ENCODE assay signal across 18 mouse cellular contexts in genomic region chr8:119923259-119923658, GRCm38 (mm10). TPM values are rescaled to one million over a fixed set of nuclear protein-coding genes. Genes with fewer than 3 reads are reported as not detected.
"Had no signal": no experiment of that assay in that cellular context is flagged by ENCODE, and none has a peak within 500 bp of the region (broad histone marks: within the 10 kb centered on the region; RNA-seq: fewer than 3 reads in every experiment).

No protein-coding gene starts in this region.

- DNase-seq: kidney, adult 9 months; kidney, postnatal 14 days; kidney, postnatal 4 days; left cerebral cortex, postnatal 4 days; lung, adult 2 months; lung, postnatal 14 days; lung, postnatal 4 days; midbrain, embryonic 14.5 days; thymus, adult 18-20 months; thymus, postnatal 36 days had no signal

- H3K27me3 ChIP-seq: limb, embryonic 12.5 days; limb, embryonic 15.5 days; neural tube, embryonic 13.5 days had no signal

- H3K4me2 ChIP-seq: limb, embryonic 12.5 days; limb, embryonic 15.5 days; liver, embryonic 11.5 days; midbrain, embryonic 11.5 days; neural tube, embryonic 13.5 days had no signal

- H3K27ac ChIP-seq: limb, embryonic 12.5 days; limb, embryonic 15.5 days; neural tube, embryonic 13.5 days had no signal

- H3K4me3 ChIP-seq: limb, embryonic 12.5 days; limb, embryonic 15.5 days; myocyte; neural tube, embryonic 13.5 days had no signal

- H3K9me3 ChIP-seq: limb, embryonic 12.5 days; limb, embryonic 15.5 days; neural tube, embryonic 13.5 days had no signal

- H3K36me3 ChIP-seq: limb, embryonic 15.5 days had no signal

- H3K9ac ChIP-seq: limb, embryonic 12.5 days; limb, embryonic 15.5 days; neural tube, embryonic 13.5 days had no signal

RNA-seq across cellular contexts. Expression of gene Gm20388, which starts 12.6 kb away (rescaled TPM):
- total RNA-seq: layer of hippocampus, postnatal 14 days had no signal
- polyA plus RNA-seq: limb, embryonic 12.5 days; lung, embryonic 16.5 days; midbrain, embryonic 11.5 days had no signal
